Comparison of ENCODE assay signal across 9 mouse cellular contexts in the genomic region with DNA sequence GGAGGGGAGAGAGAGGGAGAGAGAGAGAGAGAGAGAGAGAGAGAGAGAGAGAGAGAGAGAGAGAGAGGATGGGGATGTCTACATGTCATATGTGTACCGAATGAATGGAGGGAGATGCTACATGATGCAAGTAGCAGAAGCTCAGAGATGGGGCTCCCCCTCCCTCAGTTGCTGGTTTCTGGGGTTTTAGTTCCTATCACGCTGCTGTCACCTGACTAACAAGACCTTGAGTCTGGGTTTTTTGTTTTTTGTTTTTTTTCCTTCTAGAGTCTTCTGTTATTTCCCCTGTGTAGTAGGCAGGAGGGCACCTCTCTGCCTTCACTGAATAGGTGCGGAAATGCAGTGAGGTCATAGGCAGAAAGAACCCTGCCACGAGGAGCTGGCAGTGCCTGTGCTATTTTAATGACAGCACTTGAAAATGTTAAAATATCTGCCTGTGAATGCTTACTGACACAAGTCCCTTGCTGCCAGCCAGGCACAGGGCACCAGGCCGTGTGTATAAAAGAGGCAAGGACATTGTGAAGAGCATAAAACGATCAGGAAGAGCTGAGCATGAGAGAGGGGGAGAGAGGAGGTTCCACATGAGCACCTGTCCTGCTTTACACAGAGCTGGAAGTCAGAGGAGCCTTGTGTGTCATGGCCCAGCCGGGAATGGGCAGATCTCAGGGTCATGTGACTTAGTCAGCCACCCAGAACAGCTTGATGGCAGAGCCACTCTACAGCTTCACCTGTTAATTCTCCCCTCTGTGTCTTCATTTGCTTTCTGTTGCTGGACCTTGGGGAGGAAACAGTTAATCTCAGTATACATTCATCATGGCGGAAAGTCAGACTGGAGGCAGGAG.
A peak's percentile ranks its signal among the peaks of the same experiment; 100 is the strongest.
DNase-seq lines count a peak whose midpoint lies in the region; ATAC-seq lines count a peak whose summit lies in the region.
"Had no signal": no experiment of that assay in that cellular context is flagged by ENCODE, and none has a peak within 500 bp of the region (broad histone marks: within the 10 kb centered on the region; RNA-seq: fewer than 3 reads in every experiment).

No protein-coding gene starts in this region.

- DNase-seq in lung, postnatal 25 days (ENCODE audit: low spot score) = peak; percentile 28
- no peak for DNase-seq in lung, postnatal 14 days
- DNase-seq in gastrocnemius, postnatal 10 days = no peak

- WGBS in forebrain, embryonic 15.5 days = 10% methylated on average over 8 of the region's 8 CpGs
- WGBS in hindbrain, embryonic 13.5 days = 23% methylated on average over 8 of the region's 8 CpGs
- 30% methylated on average over 8 of the region's 8 CpGs for WGBS in neural tube, embryonic 15.5 days
- WGBS in liver, embryonic 12.5 days (ENCODE audit: insufficient replicate concordance) = 46% methylated on average over 8 of the region's 8 CpGs

- H3K4me2 ChIP-seq in forebrain, embryonic 15.5 days (replicated peaks) = no peak overlapping the region
- no peak overlapping the region for H3K4me2 ChIP-seq in hindbrain, embryonic 13.5 days
- H3K4me2 ChIP-seq in neural tube, embryonic 15.5 days = no peak overlapping the region
- H3K4me2 ChIP-seq in liver, embryonic 12.5 days = no peak overlapping the region

- no peak overlapping the region for H3K4me3 ChIP-seq in forebrain, embryonic 15.5 days
- H3K4me3 ChIP-seq in hindbrain, embryonic 13.5 days = no peak overlapping the region
- no peak overlapping the region for H3K4me3 ChIP-seq in neural tube, embryonic 15.5 days (replicated peaks)
- no peak overlapping the region for H3K4me3 ChIP-seq in liver, embryonic 12.5 days
- H3K4me3 ChIP-seq: megakaryocyte, embryonic 14.5 days had no signal

- H3K27ac ChIP-seq in forebrain, embryonic 15.5 days (replicated peaks) = peak overlapping the region; percentile 88
- peak overlapping the region; percentile 80 for H3K27ac ChIP-seq in hindbrain, embryonic 13.5 days
- peak overlapping the region; percentile 43; the same call in 1 of the 2 replicates for H3K27ac ChIP-seq in neural tube, embryonic 15.5 days (replicated peaks)
- no peak overlapping the region for H3K27ac ChIP-seq in liver, embryonic 12.5 days

- H3K36me3 ChIP-seq in forebrain, embryonic 15.5 days = no peaks in the 10 kb centered on the region
- H3K36me3 ChIP-seq in hindbrain, embryonic 13.5 days = no peaks in the 10 kb centered on the region
- H3K36me3 ChIP-seq in neural tube, embryonic 15.5 days = no peaks in the 10 kb centered on the region
- no peaks in the 10 kb centered on the region for H3K36me3 ChIP-seq in liver, embryonic 12.5 days

- peak; percentile 32 for ATAC-seq in forebrain, embryonic 15.5 days (replicated peaks)
- 0 out of 2 replicates have a peak, but pooled peaks have one; percentile 9 for ATAC-seq in hindbrain, embryonic 13.5 days (ENCODE audit: low FRiP score)
- 0 out of 2 replicates have a peak, but pooled peaks have one; percentile 33 for ATAC-seq in neural tube, embryonic 15.5 days (ENCODE audit: low FRiP score)
- no peak for ATAC-seq in frontal cortex, adult (ENCODE audit: low TSS enrichment)
- ATAC-seq in liver, embryonic 12.5 days = no peak

- no peaks in the 10 kb centered on the region for H3K27me3 ChIP-seq in forebrain, embryonic 15.5 days
- H3K27me3 ChIP-seq in hindbrain, embryonic 13.5 days = no peaks in the 10 kb centered on the region
- H3K27me3 ChIP-seq in neural tube, embryonic 15.5 days (replicated peaks) = no peaks in the 10 kb centered on the region
- H3K27me3 ChIP-seq in liver, embryonic 12.5 days (replicated peaks) = peaks cover 27% of the 10 kb centered on the region

- no peaks in the 10 kb centered on the region for H3K9me3 ChIP-seq in forebrain, embryonic 15.5 days
- H3K9me3 ChIP-seq in hindbrain, embryonic 13.5 days = 0 out of 2 replicates have a peak, but pooled peaks cover 7% of the 10 kb centered on the region
- H3K9me3 ChIP-seq in neural tube, embryonic 15.5 days (replicated peaks) = no peaks in the 10 kb centered on the region
- no peaks in the 10 kb centered on the region for H3K9me3 ChIP-seq in liver, embryonic 12.5 days (replicated peaks)

- H3K4me1 ChIP-seq in forebrain, embryonic 15.5 days = peaks cover 25% of the 10 kb centered on the region
- H3K4me1 ChIP-seq in hindbrain, embryonic 13.5 days (replicated peaks) = peaks cover 29% of the 10 kb centered on the region
- peaks cover 17% of the 10 kb centered on the region for H3K4me1 ChIP-seq in neural tube, embryonic 15.5 days
- no peaks in the 10 kb centered on the region for H3K4me1 ChIP-seq in liver, embryonic 12.5 days
- H3K4me1 ChIP-seq: megakaryocyte, embryonic 14.5 days had no signal

- no peak overlapping the region for H3K9ac ChIP-seq in forebrain, embryonic 15.5 days (replicated peaks)
- H3K9ac ChIP-seq in hindbrain, embryonic 13.5 days = no peak overlapping the region
- no peak overlapping the region for H3K9ac ChIP-seq in neural tube, embryonic 15.5 days (replicated peaks)
- H3K9ac ChIP-seq in liver, embryonic 12.5 days = no peak overlapping the region

Comparison
In these comparisons a context has a peak if more than half of its experiments do, and no peak if none do; other contexts are left out.
1. ATAC-seq: peak in forebrain, embryonic 15.5 days (single experiment), hindbrain, embryonic 13.5 days (single experiment) and neural tube, embryonic 15.5 days (single experiment); none in frontal cortex, adult (single experiment) and liver, embryonic 12.5 days (single experiment).